Mouse (Mus musculus) urinary bladder, postnatal 4 days (tissue): ENCODE results near the gene Slc38a8.

Experiments used
- DNase-seq, 2 experiments: peaks; one replicate each; pipeline ENCODE4 v3.0.0; 2021 to 2022; ENCODE audit warnings: low spot score in 2 of 2

Gene Slc38a8

GRCm38 (mm10) chr8:119484145-119484896, 17.2 kb downstream of the Slc38a8 start:
- no peak for DNase-seq

GRCm38 (mm10) chr8:119478684-119479083, 22.8 kb downstream of the Slc38a8 start:
- DNase-seq: no peak

- DNase-seq: no peak
Observed at GRCm38 (mm10) chr8:119468091-119468490, 33.4 kb downstream of the Slc38a8 start.

GRCm38 (mm10) chr8:119466794-119467193, 34.7 kb downstream of the Slc38a8 start:
- DNase-seq: no peak

- DNase-seq: no peak
Observed at GRCm38 (mm10) chr8:119466105-119466504, 35.4 kb downstream of the Slc38a8 start.

GRCm38 (mm10) chr8:119463709-119464108, 37.8 kb downstream of the Slc38a8 start:
- no peak for DNase-seq

GRCm38 (mm10) chr8:119461356-119461755, 40.1 kb downstream of the Slc38a8 start:
- no peak for DNase-seq

- no peak for DNase-seq
Observed at GRCm38 (mm10) chr8:119459724-119460123, 41.8 kb downstream of the Slc38a8 start.

GRCm38 (mm10) chr8:119456045-119456444, 45.5 kb downstream of the Slc38a8 start:
- no peak for DNase-seq

GRCm38 (mm10) chr8:119452919-119453318, 48.6 kb downstream of the Slc38a8 start:
- DNase-seq: no peak

- DNase-seq: no peak
Observed at GRCm38 (mm10) chr8:119451131-119451530, 50.4 kb downstream of the Slc38a8 start.

GRCm38 (mm10) chr8:119449627-119450026, 51.9 kb downstream of the Slc38a8 start:
- no peak for DNase-seq

- DNase-seq: no peak
Observed at GRCm38 (mm10) chr8:119447781-119448170, 53.7 kb downstream of the Slc38a8 start.

- no peak for DNase-seq
Observed at GRCm38 (mm10) chr8:119446990-119447780, 54.3 kb downstream of the Slc38a8 start.

- peak; percentile 72 to 90 for DNase-seq
Observed at GRCm38 (mm10) chr8:119446211-119446989, 55.1 kb downstream of the Slc38a8 start, which contains the start of gene Necab2. Gene Necab2, plus strand, starts transcription at chr8:119446719.

GRCm38 (mm10) chr8:119442970-119443369, 58.5 kb downstream of the Slc38a8 start:
- no peak for DNase-seq

GRCm38 (mm10) chr8:119442013-119442412, 59.5 kb downstream of the Slc38a8 start:
- no peak for DNase-seq

- no peak for DNase-seq
Observed at GRCm38 (mm10) chr8:119440952-119441270, 60.6 kb downstream of the Slc38a8 start.

GRCm38 (mm10) chr8:119440250-119440951, 61.1 kb downstream of the Slc38a8 start:
- peak in 1 of 2 experiments; percentile 74 for DNase-seq

- no peak for DNase-seq
Observed at GRCm38 (mm10) chr8:119439893-119440249, 61.6 kb downstream of the Slc38a8 start.

- DNase-seq: no peak
Observed at GRCm38 (mm10) chr8:119439424-119439823, 62.1 kb downstream of the Slc38a8 start.

GRCm38 (mm10) chr8:119438876-119439275, 62.6 kb downstream of the Slc38a8 start:
- DNase-seq: no peak
